Mouse (Mus musculus) heart, embryonic 14.5 days (tissue): ENCODE results near the gene Akap12. TPM values are rescaled to one million over a fixed set of nuclear protein-coding genes. Genes with fewer than 3 reads are reported as not detected.

ENCODE experiments used
- ATAC-seq: fragments of 200-750 bp; cut with Nextera tagmentation; 2 replicates; pipeline ENCODE4 v1.8.0; 2017; ENCODE audit warnings: low read depth, moderate TSS enrichment; ENCODE audit not compliant: insufficient number of reproducible peaks, insufficient read depth, low FRiP score
- H3K27ac ChIP-seq, 2 experiments: fragments of 200-500 bp in 1 of 2; fragments of 300-500 bp in 1 of 2; sonication (generic) in 1 of 2; replicated peaks in 1 of 2; 2 replicates each; pipeline ENCODE4 v1.5.1; 2012 to 2014; ENCODE audit warnings: low read depth in 2 of 2, low read length in 2 of 2, control low read depth in 1 of 2, mild to moderate bottlenecking in 1 of 2, mixed read lengths in 1 of 2; ENCODE audit not compliant: control insufficient read depth in 1 of 2, insufficient read depth in 1 of 2
- H3K27me3 ChIP-seq: fragments of 300-500 bp; sonication (generic); 2 replicates; pipeline ENCODE4 v1.6.1; 2014; ENCODE audit warnings: mild to moderate bottlenecking, low read length, control low read depth; ENCODE audit not compliant: control insufficient read depth, insufficient read depth
- H3K36me3 ChIP-seq: fragments of 300-500 bp; sonication (generic); 2 replicates; pipeline ENCODE4 v1.6.1; 2014; ENCODE audit warnings: mild to moderate bottlenecking, control low read depth, low read length, mixed read lengths; ENCODE audit not compliant: control insufficient read depth, insufficient read depth
- H3K4me1 ChIP-seq, 2 experiments: fragments of 200-500 bp in 1 of 2; fragments of 300-500 bp in 1 of 2; sonication (generic) in 1 of 2; 2 replicates each; pipeline ENCODE4 v1.6.1; 2012 to 2014; ENCODE audit warnings: low read length in 2 of 2, control low read depth in 1 of 2, mixed read lengths in 1 of 2; ENCODE audit not compliant: control insufficient read depth in 2 of 2, insufficient read depth in 2 of 2
- H3K4me2 ChIP-seq: fragments of 300-500 bp; sonication (generic); 2 replicates; pipeline ENCODE4 v1.6.1; 2014; ENCODE audit warnings: mild to moderate bottlenecking, low read length
- H3K4me3 ChIP-seq, 2 experiments: fragments of 200-500 bp in 1 of 2; fragments of 300-500 bp in 1 of 2; sonication (generic) in 1 of 2; 2 replicates each; pipeline ENCODE4 v1.5.1; 2012 to 2014; ENCODE audit warnings: low read length in 2 of 2, mild to moderate bottlenecking in 2 of 2, control low read depth in 1 of 2, low read depth in 1 of 2, moderate library complexity in 1 of 2; ENCODE audit not compliant: control insufficient read depth in 1 of 2, insufficient read depth in 1 of 2
- H3K9ac ChIP-seq: fragments of 300-500 bp; sonication (generic); 2 replicates; pipeline ENCODE4 v1.6.1; 2014; ENCODE audit warnings: mild to moderate bottlenecking, low read length
- H3K9me3 ChIP-seq: fragments of 300-500 bp; sonication (generic); 2 replicates; pipeline ENCODE4 v1.6.1; 2016; ENCODE audit warnings: low read length, control low read depth; ENCODE audit not compliant: control insufficient read depth
- WGBS: fragments of 180-500 bp; shearing (Covaris S2); extraction: QIAGEN DNeasy Blood & Tissue Kit; methylation state at CpG from one replicate; pipeline ENCODE4 v1.1.7; 2014; 5-methylcytosine and 5-hydroxymethylcytosine counted together
- polyA plus RNA-seq: library from polyadenylated mRNA; unstranded; fragments of >200 nt; fragmentation: Nextera tagmentation; extraction: Ambion mirVana; gene quantifications from 2 replicates; pipeline ENCODE4 v1.2.1, GENCODE M21; 2014

The Akap12 gene
- polyA plus RNA-seq, 1 experiment from 2014 or later: 34.7 TPM

GRCm38 (mm10) chr10:4325562-4325961, 59.4 kb downstream of the Akap12 start:
- peaks cover 2% of the 10 kb centered on the region; the same call in 1 of the 2 replicates for H3K9me3 ChIP-seq
- H3K27ac ChIP-seq: peak overlapping the region; percentile 59 to 70
- no peak overlapping the region for H3K9ac ChIP-seq
- H3K27me3 ChIP-seq: no peaks in the 10 kb centered on the region
- H3K4me1 ChIP-seq: peaks cover 4 to 15% of the 10 kb centered on the region in 2 experiments
- no peak overlapping the region for H3K4me2 ChIP-seq
- H3K36me3 ChIP-seq: no peaks in the 10 kb centered on the region
- no peak for ATAC-seq
- H3K4me3 ChIP-seq: no peak overlapping the region
- 17% methylated on average over 5 of the region's 5 CpGs for WGBS

- H3K9ac ChIP-seq: no peak overlapping the region
- H3K4me1 ChIP-seq: peaks cover 6 to 15% of the 10 kb centered on the region in 2 experiments
- H3K9me3 ChIP-seq: peaks cover 2% of the 10 kb centered on the region; the same call in 1 of the 2 replicates
- 87% methylated on average over 1 of the region's 1 CpGs for WGBS
- H3K4me2 ChIP-seq: no peak overlapping the region
- H3K27ac ChIP-seq: no peak overlapping the region
- H3K27me3 ChIP-seq: no peaks in the 10 kb centered on the region
- H3K36me3 ChIP-seq: no peaks in the 10 kb centered on the region
- H3K4me3 ChIP-seq: no peak overlapping the region
- no peak for ATAC-seq
Measured at GRCm38 (mm10) chr10:4327716-4328115, 61.5 kb downstream of the Akap12 start.

GRCm38 (mm10) chr10:4332228-4332979, 66.2 kb downstream of the Akap12 start:
- no peak for ATAC-seq
- Histone ChIP-seq H3K4me1 (peaks cover 8 to 25% of the 10 kb centered on the region in 2 experiments), H3K27ac (no peak overlapping the region), H3K9me3 (no peaks in the 10 kb centered on the region), H3K4me3 (no peak overlapping the region), H3K9ac (no peak overlapping the region), H3K27me3 (no peaks in the 10 kb centered on the region), H3K36me3 (no peaks in the 10 kb centered on the region), H3K4me2 (no peak overlapping the region)
- WGBS: 44% methylated on average over 7 of the region's 7 CpGs

GRCm38 (mm10) chr10:4333319-4333718, 67.1 kb downstream of the Akap12 start:
- H3K36me3 ChIP-seq: no peaks in the 10 kb centered on the region
- H3K4me1 ChIP-seq: peaks cover 8 to 25% of the 10 kb centered on the region in 2 experiments
- peak overlapping the region in 1 of 2 experiments; percentile 54; a peak in 2 of 4 replicates for H3K4me3 ChIP-seq
- WGBS: 15% methylated on average over 8 of the region's 8 CpGs
- H3K9ac ChIP-seq: no peak overlapping the region
- peak overlapping the region in 1 of 2 experiments; percentile 78; a peak in 1 of 4 replicates for H3K27ac ChIP-seq
- H3K4me2 ChIP-seq: peak overlapping the region; percentile 81
- H3K27me3 ChIP-seq: no peaks in the 10 kb centered on the region
- no peak for ATAC-seq
- H3K9me3 ChIP-seq: no peaks in the 10 kb centered on the region

- Histone ChIP-seq H3K4me1 (peaks cover 11 to 31% of the 10 kb centered on the region in 2 experiments), H3K27ac (peak overlapping the region; percentile 69 to 78)
Measured at GRCm38 (mm10) chr10:4334039-4334683, 68.0 kb downstream of the Akap12 start.

GRCm38 (mm10) chr10:4338863-4339461, 72.8 kb downstream of the Akap12 start:
- 0 out of 2 replicates have a peak overlapping the region, but pooled peaks have one; percentile 32 for H3K9ac ChIP-seq
- H3K4me2 ChIP-seq: peak overlapping the region; percentile 56
- peaks cover 10 to 36% of the 10 kb centered on the region in 2 experiments for H3K4me1 ChIP-seq
- H3K27me3 ChIP-seq: no peaks in the 10 kb centered on the region
- no peaks in the 10 kb centered on the region for H3K9me3 ChIP-seq
- ATAC-seq: 0 out of 2 replicates have a peak, but pooled peaks have one; percentile 31
- 38% methylated on average over 15 of the region's 15 CpGs for WGBS
- no peak overlapping the region; a peak in 1 of 4 replicates for H3K4me3 ChIP-seq
- H3K27ac ChIP-seq: peak overlapping the region; percentile 6 to 39; a peak in 2 of 4 replicates
- H3K36me3 ChIP-seq: no peaks in the 10 kb centered on the region

More at GRCm38 (mm10) chr10:4334039-4334683, 68.0 kb downstream of the Akap12 start:
- H3K9ac ChIP-seq: peak overlapping the region; percentile 64
- H3K27me3 ChIP-seq: no peaks in the 10 kb centered on the region
- WGBS: 3% methylated on average over 27 of the region's 27 CpGs
- H3K4me3 ChIP-seq: peak overlapping the region; percentile 54 to 58
- peak overlapping the region; percentile 81 for H3K4me2 ChIP-seq
- ATAC-seq: peak; percentile 93
- H3K9me3 ChIP-seq: no peaks in the 10 kb centered on the region
- H3K36me3 ChIP-seq: no peaks in the 10 kb centered on the region

- WGBS: 8% methylated on average over 2 of the region's 2 CpGs
- Histone ChIP-seq H3K27me3 (no peaks in the 10 kb centered on the region), H3K4me2 (no peak overlapping the region), H3K27ac (no peak overlapping the region), H3K4me3 (no peak overlapping the region), H3K9me3 (no peaks in the 10 kb centered on the region), H3K9ac (no peak overlapping the region), H3K36me3 (no peaks in the 10 kb centered on the region), H3K4me1 (peaks cover 9 to 27% of the 10 kb centered on the region in 2 experiments)
- no peak for ATAC-seq
Measured at GRCm38 (mm10) chr10:4341430-4341829, 75.2 kb downstream of the Akap12 start.
